Mouse (Mus musculus): ENCODE results near the gene Tpk1.

DNA sequence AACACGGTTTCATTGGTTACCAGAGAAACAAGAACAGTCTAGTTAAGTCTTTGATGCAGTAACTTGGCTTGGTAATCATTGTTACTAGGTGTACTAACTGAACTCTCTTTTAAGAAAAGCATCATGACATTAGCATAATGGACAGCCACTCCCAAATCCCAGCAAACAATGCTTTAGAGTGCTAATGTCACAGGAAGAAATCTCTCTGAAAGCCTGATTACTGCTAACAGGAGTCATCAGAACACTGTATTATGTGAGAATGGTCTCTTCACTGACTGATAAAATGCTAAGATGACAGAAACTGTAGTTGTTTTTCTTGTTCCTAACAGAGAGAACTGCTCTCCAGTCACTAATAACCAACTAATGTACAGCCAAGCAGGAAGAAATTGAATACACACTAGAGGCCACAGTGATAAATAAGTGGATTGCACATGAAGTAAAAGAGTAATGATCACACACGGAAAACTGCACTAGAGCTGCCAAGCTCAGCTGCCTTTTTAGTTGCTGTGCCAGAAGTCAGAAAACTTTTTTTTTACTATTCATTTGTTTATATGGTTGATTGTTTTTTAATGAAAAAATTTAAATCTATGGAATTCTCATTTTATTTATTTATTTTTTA, 128.7 kb downstream of the Tpk1 start:
- TF ChIP-seq CTCF (IDR thresholded peaks at IDR 0.05; ENCODE audit: low read depth) (no peak), EP300 (IDR thresholded peaks at IDR 0.05; ENCODE audit: low read depth) (no peak)
